Mouse (Mus musculus) CD4-positive helper T cell, adult 2 months (primary cell): ENCODE data around the gene Ackr2.

ENCODE experiments used
- DNase-seq: peaks from one replicate; pipeline ENCODE4 v3.0.0-alpha.2; 2012; ENCODE audit warnings: low read depth, missing footprints, low spot score

The Ackr2 gene

GRCm38 (mm10) chr9:121916102-121916501 is 17.9 kb downstream of the Ackr2 start, which contains the start of gene Cyp8b1:
TSS of gene Cyp8b1 (minus strand) at chr9:121916305.
- no peak for DNase-seq

GRCm38 (mm10) chr9:121919027-121919501 is 20.9 kb downstream of the Ackr2 start:
- no peak for DNase-seq

- no peak for DNase-seq
Measured at GRCm38 (mm10) chr9:121923443-121923842, 25.3 kb downstream of the Ackr2 start.

GRCm38 (mm10) chr9:121923906-121924305 is 25.8 kb downstream of the Ackr2 start:
- DNase-seq, result no peak

GRCm38 (mm10) chr9:121924901-121925560 is 26.9 kb downstream of the Ackr2 start:
- DNase-seq, result peak; percentile 39

- peak; percentile 6 for DNase-seq
Measured at GRCm38 (mm10) chr9:121925959-121926358, 27.8 kb downstream of the Ackr2 start.

- DNase-seq, result peak; percentile 75
Measured at GRCm38 (mm10) chr9:121926634-121927405, 28.7 kb downstream of the Ackr2 start.

GRCm38 (mm10) chr9:121927721-121928120 is 29.6 kb downstream of the Ackr2 start:
- DNase-seq, result no peak

GRCm38 (mm10) chr9:121928498-121928897 is 30.3 kb downstream of the Ackr2 start:
- DNase-seq, result peak; percentile 59

GRCm38 (mm10) chr9:121934856-121935255 is 36.7 kb downstream of the Ackr2 start:
- no peak for DNase-seq

GRCm38 (mm10) chr9:121936952-121937351 is 38.8 kb downstream of the Ackr2 start:
- no peak for DNase-seq

GRCm38 (mm10) chr9:121937451-121937864 is 39.3 kb downstream of the Ackr2 start:
- DNase-seq, result peak; percentile 40

GRCm38 (mm10) chr9:121937944-121938355 is 39.8 kb downstream of the Ackr2 start:
- no peak for DNase-seq

GRCm38 (mm10) chr9:121943005-121943404 is 44.9 kb downstream of the Ackr2 start:
- no peak for DNase-seq

- DNase-seq, result no peak
Measured at GRCm38 (mm10) chr9:121943628-121944027, 45.5 kb downstream of the Ackr2 start.

- no peak for DNase-seq
Measured at GRCm38 (mm10) chr9:121947784-121948183, 49.6 kb downstream of the Ackr2 start.

- no peak for DNase-seq
Measured at GRCm38 (mm10) chr9:121948431-121948830, 50.3 kb downstream of the Ackr2 start.

- DNase-seq, result no peak
Measured at GRCm38 (mm10) chr9:121950418-121951113, 52.4 kb downstream of the Ackr2 start, which contains the start of gene Fam198a. TSS of gene Fam198a (plus strand) at chr9:121950988.

- DNase-seq, result no peak
Measured at GRCm38 (mm10) chr9:121951114-121951423, 52.9 kb downstream of the Ackr2 start.

GRCm38 (mm10) chr9:121952596-121952995 is 54.4 kb downstream of the Ackr2 start:
- no peak for DNase-seq

- DNase-seq, result no peak
Measured at GRCm38 (mm10) chr9:121959966-121960635, 61.9 kb downstream of the Ackr2 start.
